25 mouse cellular contexts compared by ENCODE assay signal in genomic region chr2:51182990-51183389, GRCm38 (mm10).
"Had no signal": no experiment of that assay in that cellular context is flagged by ENCODE, and none has a peak within 500 bp of the region (broad histone marks: within the 10 kb centered on the region; RNA-seq: fewer than 3 reads in every experiment).

No protein-coding gene starts in this region.

- H3K9ac ChIP-seq: heart, embryonic 12.5 days; hindbrain, embryonic 12.5 days; hindbrain, embryonic 14.5 days; intestine, embryonic 15.5 days; limb, embryonic 12.5 days had no signal

- H3K9me3 ChIP-seq: heart, embryonic 10.5 days; heart, embryonic 12.5 days; hindbrain, embryonic 10.5 days; hindbrain, embryonic 12.5 days; intestine, embryonic 15.5 days; limb, embryonic 10.5 days; limb, embryonic 12.5 days had no signal

- DNase-seq: gastrocnemius, adult 2 months; gastrocnemius, postnatal 25 days; heart, adult 18-20 months; heart, postnatal 10 days; heart, postnatal 4 days; kidney, adult 18-20 months; kidney, adult 8-10 months; kidney, postnatal 10 days; kidney, postnatal 25 days; kidney, postnatal 4 days; liver had no signal

- H3K36me3 ChIP-seq: heart, embryonic 10.5 days; heart, embryonic 12.5 days; hindbrain, embryonic 10.5 days; hindbrain, embryonic 12.5 days; intestine, embryonic 15.5 days; limb, embryonic 10.5 days; limb, embryonic 12.5 days had no signal

- H3K4me3 ChIP-seq: gastrocnemius, adult 2 months; heart, embryonic 10.5 days; heart, embryonic 12.5 days; hindbrain, embryonic 10.5 days; hindbrain, embryonic 12.5 days; intestine, embryonic 15.5 days; layer of hippocampus, adult 2 months; left cerebral cortex, adult 2 months; limb, embryonic 10.5 days; limb, embryonic 12.5 days had no signal

- H3K27me3 ChIP-seq: heart, embryonic 12.5 days; hindbrain, embryonic 12.5 days; intestine, embryonic 15.5 days; limb, embryonic 12.5 days had no signal

- H3K4me2 ChIP-seq: heart, embryonic 12.5 days; hindbrain, embryonic 12.5 days; hindbrain, embryonic 14.5 days; intestine, embryonic 15.5 days; limb, embryonic 12.5 days; liver, embryonic 11.5 days had no signal

- H3K4me1 ChIP-seq: heart, embryonic 10.5 days; heart, embryonic 12.5 days; hindbrain, embryonic 10.5 days; hindbrain, embryonic 12.5 days; intestine, embryonic 15.5 days had no signal

- H3K27ac ChIP-seq: gastrocnemius, adult 2 months; heart, embryonic 10.5 days; hindbrain, embryonic 10.5 days; hindbrain, embryonic 12.5 days; hindbrain, embryonic 14.5 days; intestine, embryonic 15.5 days; layer of hippocampus, adult 2 months; left cerebral cortex, adult 2 months; limb, embryonic 10.5 days; limb, embryonic 12.5 days had no signal

- ATAC-seq: hindbrain, embryonic 16.5 days; inflammation-experienced regulatory T-cells, adult 6 months; intestine, embryonic 15.5 days; intestine, postnatal 0 days had no signal
